Mouse (Mus musculus) limb, embryonic 14.5 days (tissue): ENCODE data around the gene Bcam. TPM values are rescaled to one million over a fixed set of nuclear protein-coding genes. Genes with fewer than 3 reads are reported as not detected.
A peak's percentile ranks its signal among the peaks of the same experiment; 100 is the strongest.

Experiments used
- ATAC-seq: fragments of 200-750 bp; cut with Nextera tagmentation; 2 replicates; pipeline ENCODE4 v1.8.0; 2017; ENCODE audit warnings: low read depth, moderate number of reproducible peaks, moderate TSS enrichment; ENCODE audit not compliant: low FRiP score
- DNase-seq: peaks from one replicate; pipeline ENCODE4 v3.0.0-alpha.2; 2015; ENCODE audit warnings: low spot score
- H3K27ac ChIP-seq: fragments of 300-500 bp; sonication (generic); replicated peaks from 2 replicates; pipeline ENCODE4 v1.5.1; 2014; ENCODE audit warnings: low read depth, mild to moderate bottlenecking, low read length, moderate library complexity, mixed read lengths
- H3K27me3 ChIP-seq: fragments of 300-500 bp; sonication (generic); 2 replicates; pipeline ENCODE4 v1.6.1; 2014; ENCODE audit warnings: low read length, mixed read lengths; ENCODE audit not compliant: control insufficient read depth, insufficient read depth
- H3K36me3 ChIP-seq: fragments of 300-500 bp; sonication (generic); 2 replicates; pipeline ENCODE4 v1.6.1; 2014; ENCODE audit warnings: mild to moderate bottlenecking, low read length, moderate library complexity, mixed read lengths; ENCODE audit not compliant: control insufficient read depth, insufficient read depth
- H3K4me1 ChIP-seq: fragments of 300-500 bp; sonication (generic); 2 replicates; pipeline ENCODE4 v1.6.1; 2014; ENCODE audit warnings: antibody characterized with exemption, low read length, mixed read lengths; ENCODE audit not compliant: control insufficient read depth, insufficient read depth
- H3K4me2 ChIP-seq: fragments of 300-500 bp; sonication (generic); replicated peaks from 2 replicates; pipeline ENCODE4 v1.6.1; 2014; ENCODE audit warnings: low read depth, mild to moderate bottlenecking, low read length, moderate library complexity; ENCODE audit not compliant: severe bottlenecking
- H3K4me3 ChIP-seq: fragments of 300-500 bp; sonication (generic); replicated peaks from 2 replicates; pipeline ENCODE4 v1.5.1; 2014; ENCODE audit warnings: low read length
- H3K9ac ChIP-seq: fragments of 300-500 bp; sonication (generic); 2 replicates; pipeline ENCODE4 v1.6.1; 2014; ENCODE audit warnings: mild to moderate bottlenecking, low read depth, low read length, moderate library complexity; ENCODE audit not compliant: severe bottlenecking
- H3K9me3 ChIP-seq: fragments of 300-500 bp; sonication (generic); 2 replicates; pipeline ENCODE4 v1.6.1; 2016; ENCODE audit warnings: low read length; ENCODE audit not compliant: control insufficient read depth
- POLR2A ChIP-seq: fragments of 200-500 bp; IDR thresholded peaks from 2 replicates; pipeline ENCODE4 v1.8.0; 2012; ENCODE audit warnings: inconsistent platforms, mild to moderate bottlenecking, moderate library complexity, borderline replicate concordance; ENCODE audit not compliant: insufficient read depth, insufficient read length; ENCODE audit errors: extremely low read depth
- WGBS: fragments of 180-500 bp; shearing (Covaris S2); extraction: QIAGEN DNeasy Blood & Tissue Kit; methylation state at CpG from one replicate; pipeline ENCODE4 v1.1.7; 2014; 5-methylcytosine and 5-hydroxymethylcytosine counted together
- polyA plus RNA-seq, 2 experiments: library from polyadenylated mRNA; depleted of rRNA in 1 of 2; stranded (reverse) in 1 of 2; unstranded in 1 of 2; fragments of >200 nt; fragmentation: Nextera tagmentation in 1 of 2; extraction: Ambion mirVana in 1 of 2; gene quantifications; 2 replicates each; pipeline versions ENCODE4 v1.2.1 to v1.2.3; 2012 to 2014

Gene Bcam
- polyA plus RNA-seq, 2 experiments: 94.3 to 116 TPM

- Histone ChIP-seq H3K36me3 (peaks cover 4% of the 10 kb centered on the region; the same call in 1 of the 2 replicates), H3K4me1 (peaks cover 23% of the 10 kb centered on the region), H3K4me2 (peak overlapping the region; percentile 87), H3K4me3 (peak overlapping the region; percentile 46; the same call in 1 of the 2 replicates), H3K27me3 (no peaks in the 10 kb centered on the region), H3K9ac (no peak overlapping the region), H3K27ac (no peak overlapping the region), H3K9me3 (no peaks in the 10 kb centered on the region)
- no peak for TF ChIP-seq POLR2A
- ATAC-seq: no peak
- DNase-seq: no peak
- 71% methylated on average over 14 of the region's 14 CpGs for WGBS
Observed at GRCm38 (mm10) chr7:19768251-19768650, 2.6 kb downstream of the Bcam start.

GRCm38 (mm10) chr7:19764581-19764980 lies 6.2 kb downstream of the Bcam start:
- H3K36me3 ChIP-seq: peaks cover 10% of the 10 kb centered on the region; the same call in 1 of the 2 replicates
- DNase-seq: no peak
- H3K4me2 ChIP-seq: no peak overlapping the region
- H3K4me3 ChIP-seq: no peak overlapping the region
- no peak overlapping the region for H3K9ac ChIP-seq
- no peak overlapping the region for H3K27ac ChIP-seq
- WGBS: 96% methylated on average over 8 of the region's 9 CpGs
- H3K9me3 ChIP-seq: no peaks in the 10 kb centered on the region
- no peak for ATAC-seq
- peaks cover 5% of the 10 kb centered on the region for H3K4me1 ChIP-seq
- no peak for TF ChIP-seq POLR2A
- H3K27me3 ChIP-seq: no peaks in the 10 kb centered on the region

DNA sequence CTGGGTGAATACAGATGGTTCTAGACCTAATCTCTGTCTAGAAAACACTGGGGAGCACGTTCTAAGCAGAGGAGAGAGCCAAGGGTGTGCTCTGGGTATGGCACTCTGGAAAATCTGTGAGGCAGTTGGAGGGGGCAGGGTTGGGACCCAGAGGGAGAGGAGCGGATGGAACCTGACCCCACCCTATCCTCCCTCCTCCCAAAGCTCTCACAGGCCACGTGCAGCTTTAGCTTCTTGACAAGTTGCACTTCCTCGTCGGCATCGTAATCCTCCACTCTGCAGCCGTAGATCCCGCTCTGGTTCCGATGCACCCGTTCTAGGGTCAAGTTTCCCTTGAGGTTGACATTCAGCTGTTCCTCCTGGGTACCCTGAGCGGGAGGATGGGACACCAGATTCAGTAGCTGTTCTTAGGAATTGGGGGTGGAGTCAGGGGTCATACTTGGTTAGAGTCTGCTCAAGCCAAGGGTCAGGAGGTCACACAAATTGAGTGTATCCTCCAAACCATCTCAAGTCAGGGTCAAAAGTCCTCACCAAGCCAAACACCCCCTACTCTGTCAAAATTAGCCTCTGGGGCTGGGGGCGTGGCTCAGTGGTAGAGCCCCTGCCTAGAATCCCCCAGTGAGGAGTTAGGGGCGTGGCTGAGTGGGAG lies 6.9 kb downstream of the Bcam start:
- 82% methylated on average over 13 of the region's 13 CpGs for WGBS
- no peaks in the 10 kb centered on the region for H3K9me3 ChIP-seq
- H3K4me1 ChIP-seq: peaks cover under 1% of the 10 kb centered on the region; the same call in 1 of the 2 replicates
- H3K27me3 ChIP-seq: no peaks in the 10 kb centered on the region
- H3K27ac ChIP-seq: no peak overlapping the region
- H3K4me3 ChIP-seq: no peak overlapping the region
- TF ChIP-seq POLR2A: no peak
- no peak for ATAC-seq
- no peak overlapping the region for H3K4me2 ChIP-seq
- DNase-seq: no peak
- no peak overlapping the region for H3K9ac ChIP-seq
- H3K36me3 ChIP-seq: peaks cover 10% of the 10 kb centered on the region; the same call in 1 of the 2 replicates

- TF ChIP-seq POLR2A: no peak
- no peaks in the 10 kb centered on the region for H3K27me3 ChIP-seq
- no peak overlapping the region for H3K9ac ChIP-seq
- H3K9me3 ChIP-seq: no peaks in the 10 kb centered on the region
- H3K4me2 ChIP-seq: no peak overlapping the region
- no peak overlapping the region for H3K27ac ChIP-seq
- peak; percentile 76 for ATAC-seq
- H3K4me3 ChIP-seq: no peak overlapping the region
- no peak for DNase-seq
- WGBS: 83% methylated on average over 11 of the region's 11 CpGs
- H3K36me3 ChIP-seq: peaks cover 21% of the 10 kb centered on the region
- H3K4me1 ChIP-seq: no peaks in the 10 kb centered on the region
Observed at GRCm38 (mm10) chr7:19762283-19762682, 8.5 kb downstream of the Bcam start.

GRCm38 (mm10) chr7:19760021-19760420 lies 10.8 kb downstream of the Bcam start:
- no peak for ATAC-seq

More at GRCm38 (mm10) chr7:19760021-19760420, 10.8 kb downstream of the Bcam start:
- no peak overlapping the region for H3K4me3 ChIP-seq
- TF ChIP-seq POLR2A: no peak
- H3K27ac ChIP-seq: no peak overlapping the region
- H3K9ac ChIP-seq: no peak overlapping the region
- H3K9me3 ChIP-seq: no peaks in the 10 kb centered on the region
- no peaks in the 10 kb centered on the region for H3K4me1 ChIP-seq
- no peak for DNase-seq
- 92% methylated on average over 13 of the region's 13 CpGs for WGBS
- H3K4me2 ChIP-seq: no peak overlapping the region
- H3K36me3 ChIP-seq: peaks cover 20% of the 10 kb centered on the region
- no peaks in the 10 kb centered on the region for H3K27me3 ChIP-seq
